Mouse (Mus musculus) right cerebral cortex, postnatal 25 days (tissue): ENCODE results near the gene Zfp961.
"Not testable (repeated sequence)": the region's sequence is repeated elsewhere in the genome, so short reads cannot be mapped to it uniquely, and the experiment has no call there.

Experiments
- DNase-seq: peaks from one replicate; pipeline ENCODE4 v3.0.0; 2022

Gene Zfp961

DNA sequence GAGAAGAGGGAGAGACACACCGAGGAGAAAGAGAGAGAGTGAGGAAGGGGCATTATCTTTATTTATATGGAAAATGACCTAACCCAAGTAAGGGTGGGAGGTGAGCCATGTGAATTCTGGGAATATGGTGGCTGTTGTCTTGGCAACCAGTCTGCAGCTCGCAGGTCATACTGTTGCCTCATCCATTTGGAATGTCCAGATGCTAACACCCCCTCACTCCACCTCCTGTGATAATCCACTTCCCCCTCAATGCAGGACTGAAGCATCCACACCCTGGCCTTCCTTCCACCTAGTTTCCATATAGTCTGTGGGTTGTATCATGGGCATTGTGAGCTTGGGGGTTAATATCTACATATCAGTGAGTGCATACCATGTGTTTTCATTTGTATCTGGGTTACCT, 69.0 kb downstream of the Zfp961 start:
- DNase-seq, result no peak

DNA sequence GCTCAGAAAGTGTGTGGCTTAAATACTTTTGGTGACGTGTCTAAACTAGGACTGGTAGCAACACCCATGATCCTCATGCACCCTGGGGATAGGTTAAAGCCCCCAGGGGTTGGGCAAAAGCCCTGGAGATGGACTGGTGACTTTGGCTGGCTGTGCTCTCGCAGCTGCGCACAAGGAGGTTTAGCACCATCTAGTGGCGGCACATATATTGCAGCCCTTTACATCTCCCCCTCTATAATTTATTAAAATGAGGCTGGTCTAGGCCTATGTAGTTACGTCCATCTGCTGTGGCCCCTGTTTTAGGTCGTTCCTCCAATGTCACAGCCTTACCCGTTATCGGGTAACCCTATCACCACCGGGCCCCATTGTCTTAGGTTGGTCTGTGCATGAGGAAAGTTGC, 74.0 kb downstream of the Zfp961 start:
- DNase-seq, result not testable (repeated sequence)

DNA sequence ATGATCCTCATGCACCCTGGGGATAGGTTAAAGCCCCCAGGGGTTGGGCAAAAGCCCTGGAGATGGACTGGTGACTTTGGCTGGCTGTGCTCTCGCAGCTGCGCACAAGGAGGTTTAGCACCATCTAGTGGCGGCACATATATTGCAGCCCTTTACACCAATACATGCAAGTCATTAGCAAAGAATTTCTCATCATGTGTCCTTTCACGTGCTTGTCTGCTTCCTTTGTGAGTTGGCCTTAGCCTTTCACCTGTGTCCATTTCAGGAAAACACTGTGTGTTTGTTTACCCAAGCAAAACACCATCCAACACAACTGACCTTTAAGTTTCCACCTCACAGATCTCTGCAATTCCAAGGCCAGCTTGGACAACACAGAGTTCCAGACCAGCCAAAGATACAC, 82.1 kb downstream of the Zfp961 start:
- DNase-seq, result not testable (repeated sequence)

DNA sequence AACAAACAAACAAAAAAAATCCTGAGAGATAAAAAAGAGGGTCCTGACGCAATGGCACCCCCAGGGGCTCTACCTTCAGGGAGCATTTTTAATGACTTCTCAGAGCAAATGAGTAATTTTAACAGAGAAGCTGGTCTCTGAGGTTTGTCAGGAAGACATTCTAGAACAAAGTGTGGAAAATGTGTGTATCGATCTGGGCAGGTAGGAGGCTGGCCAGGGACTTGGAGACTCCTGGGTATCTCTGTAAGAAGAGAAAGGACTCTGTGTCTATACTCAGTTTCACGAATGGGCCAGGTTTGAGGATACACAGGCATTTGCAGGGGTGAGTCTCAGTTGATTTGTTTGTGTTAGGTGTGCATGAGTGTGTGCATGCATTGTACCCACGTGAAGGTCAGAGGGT, 90.1 kb downstream of the Zfp961 start, which contains the start of gene Olfr372:
Gene Olfr372, plus strand, starts transcription at position 301 of the 400 bp plus-strand sequence.
- not testable (repeated sequence) for DNase-seq

DNA sequence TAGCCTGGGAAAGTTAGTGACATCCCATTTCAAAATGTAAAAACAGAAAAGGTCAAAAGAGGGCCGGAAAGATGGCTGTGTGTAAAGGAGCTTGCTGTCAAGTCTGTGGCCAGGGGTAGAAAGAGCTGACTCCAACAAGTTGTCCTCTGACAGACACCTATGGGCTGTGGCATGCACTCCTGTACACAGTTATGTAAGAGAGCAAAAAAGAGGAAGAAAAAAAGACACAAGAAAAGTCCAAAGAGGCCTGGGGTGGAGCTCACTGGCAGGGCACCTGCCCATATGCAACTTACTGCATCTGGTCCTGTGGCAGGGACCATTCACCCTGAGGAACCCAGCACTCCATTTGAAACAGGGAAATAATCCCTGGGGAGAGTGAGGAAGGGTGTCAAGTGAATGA, 91.7 kb downstream of the Zfp961 start:
- DNase-seq, result no peak
